Mouse (Mus musculus) adrenal gland, postnatal 36 days (tissue): ENCODE data around the gene Apol11b. TPM values are rescaled to one million over a fixed set of nuclear protein-coding genes. Genes with fewer than 3 reads are reported as not detected.
"Not testable (repeated sequence)": the region's sequence is repeated elsewhere in the genome, so short reads cannot be mapped to it uniquely, and the experiment has no call there.

ENCODE experiments used
- DNase-seq, 2 experiments: peaks; one replicate each; pipeline ENCODE4 v3.0.0; 2021; ENCODE audit warnings: mixed read lengths in 1 of 2
- long read RNA-seq, 2 experiments: library from polyadenylated mRNA; stranded (forward); transcript quantifications; one replicate each; pipeline ENCODE4 v2.0.0; 2021; ENCODE audit warnings: borderline sequencing depth in 2 of 2
- total RNA-seq, 2 experiments: library from RNA; stranded (reverse); gene quantifications; 2 replicates each; pipeline ENCODE4 v1.2.3; 2021

Gene Apol11b
- under 1 TPM; 0.33 to 0.83 TPM for total RNA-seq
- long read RNA-seq, experiment 1, partial matches to known transcripts = 0 of 1 reads
- long read RNA-seq, experiment 1, other reads (novel, unspliced or antisense) = 0 of 1 reads
- long read RNA-seq, experiment 2, partial matches to known transcripts = 0 of 1 reads
- long read RNA-seq, experiment 2, other reads (novel, unspliced or antisense) = 0 of 1 reads

DNA sequence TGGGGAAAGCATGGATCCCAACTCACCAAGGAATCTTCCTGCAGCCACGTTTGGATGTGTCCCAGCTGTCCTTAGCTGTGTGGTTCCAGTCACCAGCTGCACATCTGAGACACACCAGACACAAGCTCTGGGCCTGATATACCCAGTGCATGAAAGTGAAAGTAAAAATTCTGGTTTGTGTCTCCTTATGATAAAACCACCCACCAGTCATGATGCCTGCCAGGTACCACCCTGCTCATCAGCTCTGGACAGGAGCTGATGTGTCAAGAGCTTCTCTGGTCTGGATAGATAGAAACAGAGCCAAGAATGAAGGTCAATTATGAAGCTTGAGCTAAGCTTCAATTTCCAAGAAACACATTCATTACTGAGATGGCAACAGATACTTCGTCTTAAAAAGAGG lies at the start of gene Apol11b:
Gene Apol11b, minus strand, starts transcription at position 111 of the 400 bp plus-strand sequence.
- not testable (repeated sequence) for DNase-seq

DNA sequence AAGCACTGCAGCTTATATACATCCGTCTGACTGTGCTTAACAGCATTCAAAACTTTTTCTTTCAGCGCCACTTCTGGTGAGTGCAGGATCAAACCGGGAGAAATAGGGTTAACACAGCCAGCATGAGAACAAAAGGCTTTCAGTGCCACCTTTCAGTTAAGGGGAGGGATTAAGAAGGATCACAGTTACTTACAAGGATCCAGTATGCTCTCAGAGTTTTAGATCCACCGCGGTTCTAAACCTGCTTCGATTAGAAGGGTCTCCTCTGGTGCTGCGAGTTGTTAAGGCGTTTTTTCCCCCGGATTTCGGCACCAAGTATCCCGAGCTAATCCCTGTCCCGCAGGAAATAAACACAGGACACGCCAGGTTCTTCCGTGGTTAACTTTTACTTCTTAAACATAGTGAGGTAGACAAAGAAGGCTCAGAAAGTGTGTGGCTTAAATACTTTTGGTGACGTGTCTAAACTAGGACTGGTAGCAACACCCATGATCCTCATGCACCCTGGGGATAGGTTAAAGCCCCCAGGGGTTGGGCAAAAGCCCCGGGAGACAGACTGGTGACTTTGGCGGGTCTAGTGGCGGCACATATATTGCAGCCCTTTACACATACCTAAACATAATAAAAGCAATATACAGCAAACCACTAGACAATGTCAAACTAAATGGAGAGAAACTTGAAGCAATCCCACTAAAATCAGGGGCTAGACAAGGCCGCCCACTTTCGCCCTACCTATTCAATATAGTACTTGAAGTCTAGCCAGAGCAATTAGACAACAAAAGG lies 48.6 kb upstream of the Apol11b start:
- not testable (repeated sequence) for DNase-seq

DNA sequence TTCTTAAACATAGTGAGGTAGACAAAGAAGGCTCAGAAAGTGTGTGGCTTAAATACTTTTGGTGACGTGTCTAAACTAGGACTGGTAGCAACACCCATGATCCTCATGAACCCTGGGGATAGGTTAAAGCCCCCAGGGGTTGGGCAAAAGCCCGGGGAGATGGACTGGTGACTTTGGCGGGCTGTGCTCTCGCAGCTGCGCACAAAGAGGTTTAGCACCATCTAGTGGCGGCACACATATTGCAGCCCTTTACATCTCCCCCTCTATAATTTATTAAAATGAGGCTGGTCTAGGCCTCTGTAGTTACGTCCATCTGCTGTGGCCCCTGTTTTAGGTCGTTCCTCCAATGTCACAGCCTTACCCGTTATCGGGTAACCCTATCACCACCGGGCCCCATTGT lies 40.9 kb upstream of the Apol11b start:
- DNase-seq = peak; percentile 57 to 59

DNA sequence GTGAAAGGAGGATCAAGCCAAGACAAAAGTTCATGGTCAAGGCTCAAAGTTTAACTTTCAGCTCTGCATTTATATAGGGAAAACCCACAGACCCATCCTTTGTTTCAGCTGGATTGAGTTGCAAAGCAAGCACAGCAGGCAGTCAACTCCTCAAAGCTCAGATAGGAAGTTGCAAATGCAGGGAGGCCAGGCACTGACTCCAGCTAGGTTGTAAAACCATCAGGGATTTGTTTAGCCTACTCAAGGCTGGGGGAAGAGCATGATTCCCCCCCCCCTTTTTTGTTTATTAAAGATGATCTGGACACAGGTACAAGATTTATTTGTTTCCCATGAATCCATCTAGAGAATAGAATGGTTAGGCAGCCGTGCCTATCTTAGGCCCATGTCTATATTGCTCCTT lies 31.0 kb upstream of the Apol11b start:
- DNase-seq = not testable (repeated sequence)

DNA sequence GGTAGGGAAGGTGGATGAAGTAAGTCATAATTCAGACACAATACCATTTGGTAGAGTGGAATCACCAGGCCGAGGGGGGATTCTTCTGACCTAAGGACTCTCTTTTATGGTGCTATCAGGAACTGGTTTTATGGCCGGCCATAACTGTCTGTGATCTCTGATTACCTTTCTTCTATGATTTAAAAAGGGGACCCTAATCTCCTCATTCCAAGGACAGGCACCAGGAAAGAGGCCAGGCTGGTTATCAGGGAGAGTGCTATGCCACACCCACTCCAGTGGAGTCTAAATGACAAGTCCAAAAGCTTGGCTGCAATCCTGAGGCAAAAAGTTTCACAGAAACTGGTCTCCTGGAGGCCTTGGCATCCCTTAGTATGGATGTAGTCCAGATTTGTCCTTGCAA lies 18.8 kb upstream of the Apol11b start:
- DNase-seq = peak in 1 of 2 experiments; percentile 1

DNA sequence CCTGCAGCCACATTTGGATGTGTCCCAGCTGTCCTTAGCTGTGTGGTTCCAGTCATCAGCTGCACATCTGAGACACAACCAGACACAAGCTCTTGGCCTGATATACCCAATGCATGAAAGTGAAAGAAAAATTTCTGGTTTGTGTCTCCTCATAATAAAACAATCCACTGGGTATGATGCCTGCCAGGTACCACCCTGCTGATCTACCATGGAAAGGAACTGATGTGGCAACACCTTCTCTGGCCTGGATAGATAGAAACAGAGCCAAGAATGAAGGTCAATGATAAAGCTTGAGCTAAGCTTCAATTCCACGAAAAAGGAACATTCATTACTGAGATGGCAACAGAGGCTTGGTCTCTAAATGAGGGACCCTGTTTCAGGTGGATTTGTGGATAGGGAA lies 16.7 kb upstream of the Apol11b start:
- DNase-seq = not testable (repeated sequence)

DNA sequence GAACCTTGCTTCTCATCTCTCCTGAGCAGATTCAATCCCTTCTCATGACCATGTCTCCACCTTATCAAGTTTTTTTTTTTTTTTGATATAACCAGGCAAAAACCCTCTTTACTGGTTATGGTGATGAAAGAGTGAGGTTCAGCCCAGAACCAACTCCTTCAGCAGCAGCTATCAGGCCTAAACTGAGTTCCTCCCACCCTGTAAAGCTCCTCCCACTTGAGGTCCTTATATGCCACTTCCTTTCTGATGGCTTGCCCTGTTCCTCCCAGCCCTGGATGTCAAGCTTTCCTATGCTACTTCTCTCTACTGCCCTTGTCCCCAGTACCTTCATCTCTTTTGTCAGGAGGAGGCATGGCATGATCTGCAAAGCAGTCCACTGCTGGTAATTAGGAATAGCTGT lies 8.1 kb upstream of the Apol11b start:
- not testable (repeated sequence) for DNase-seq

DNA sequence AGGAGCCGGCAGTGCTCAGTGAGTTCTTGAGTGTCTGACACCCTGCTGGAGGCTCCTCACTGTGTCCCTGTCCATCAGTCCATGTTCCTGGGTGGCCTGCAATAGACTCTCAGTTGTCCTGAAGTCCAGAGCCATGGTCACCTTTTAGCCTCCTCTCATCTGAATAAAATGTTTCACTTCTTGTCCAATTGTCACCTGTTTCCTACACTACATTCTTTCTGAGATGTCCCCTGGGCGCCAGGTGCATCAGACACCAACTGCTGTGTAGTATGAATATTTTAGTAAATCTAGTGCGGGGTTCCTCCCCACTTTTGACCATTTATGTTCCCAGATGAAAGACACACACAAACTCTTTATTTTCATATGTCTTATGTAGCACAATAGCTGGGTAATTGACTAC lies 13.3 kb downstream of the Apol11b start:
- not testable (repeated sequence) for DNase-seq

DNA sequence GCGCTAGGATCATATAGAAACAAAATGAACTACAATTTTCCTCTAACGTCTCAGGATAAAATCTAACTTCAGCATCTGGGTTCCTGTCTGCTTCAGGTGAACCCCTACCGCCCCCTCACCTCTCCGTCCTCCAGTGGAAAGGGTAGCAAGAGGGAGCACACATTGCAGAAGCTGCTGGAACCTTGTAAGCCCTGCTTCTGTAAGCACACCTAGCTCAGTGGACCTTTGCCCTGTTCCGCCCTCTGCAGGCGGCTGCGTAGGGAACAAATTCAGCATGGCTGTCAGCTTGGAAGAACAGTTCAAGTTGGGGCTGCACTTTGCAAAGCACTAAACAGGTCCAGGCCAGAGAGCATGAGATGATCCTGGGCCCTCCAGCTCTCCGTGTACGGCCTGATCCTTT lies 14.4 kb downstream of the Apol11b start:
- not testable (repeated sequence) for DNase-seq

DNA sequence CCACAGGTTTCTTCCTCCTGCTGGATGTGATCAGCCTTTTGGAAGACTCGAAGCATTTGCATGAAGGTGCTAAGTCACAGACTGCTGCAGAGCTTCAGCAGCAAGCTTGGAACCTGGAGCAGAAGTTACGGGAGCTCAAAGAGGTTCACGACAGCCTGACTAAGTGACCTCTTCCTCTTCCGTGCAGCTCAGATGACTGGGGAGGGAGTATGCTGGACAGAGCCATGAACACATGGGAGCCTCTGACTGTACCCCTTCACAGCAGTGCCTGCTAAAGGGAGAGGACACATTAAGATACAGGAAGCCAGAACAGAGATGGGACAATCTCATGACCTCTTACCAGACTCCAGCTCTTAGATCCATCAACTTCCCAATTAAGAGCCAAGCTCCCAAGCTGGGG lies 16.6 kb downstream of the Apol11b start:
- not testable (repeated sequence) for DNase-seq

DNA sequence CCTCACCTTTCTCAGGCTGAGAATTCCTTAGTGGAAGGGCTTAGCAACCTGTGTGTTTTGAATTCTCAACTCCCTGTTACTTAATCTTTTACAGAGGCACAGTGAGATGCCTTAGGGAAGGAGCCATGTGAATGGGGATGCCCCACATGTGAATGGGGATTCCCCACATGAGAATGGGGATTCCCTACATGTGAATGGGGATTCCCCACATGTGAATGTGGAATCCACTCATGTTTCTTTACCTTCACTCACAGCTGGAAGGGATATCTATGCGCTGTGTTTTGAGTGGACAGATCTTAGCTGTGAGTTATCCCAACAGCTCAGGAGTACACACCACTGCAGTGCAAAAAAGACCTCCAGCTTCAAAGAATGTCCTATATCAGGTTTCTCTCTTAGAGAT lies 18.4 kb downstream of the Apol11b start:
- no peak for DNase-seq

DNA sequence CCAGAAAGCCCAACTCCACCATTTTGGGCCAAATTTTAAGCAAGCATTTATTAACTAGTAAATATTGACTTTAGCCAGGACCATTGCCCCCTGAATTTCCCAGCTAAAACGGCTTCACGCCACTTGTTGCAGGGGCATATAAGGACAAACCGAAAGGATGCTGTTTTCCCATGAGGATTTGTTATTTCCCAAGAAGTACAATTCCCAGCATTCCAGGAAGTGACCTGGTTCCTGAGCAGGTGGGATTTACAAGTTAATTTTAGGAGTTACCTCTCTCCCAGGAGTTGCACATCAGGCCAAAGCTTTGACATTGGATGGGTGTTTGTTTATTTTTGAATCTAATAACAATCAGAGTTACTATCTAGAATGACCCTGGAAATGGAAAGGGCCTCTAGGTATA lies 37.0 kb downstream of the Apol11b start:
- no peak for DNase-seq

DNA sequence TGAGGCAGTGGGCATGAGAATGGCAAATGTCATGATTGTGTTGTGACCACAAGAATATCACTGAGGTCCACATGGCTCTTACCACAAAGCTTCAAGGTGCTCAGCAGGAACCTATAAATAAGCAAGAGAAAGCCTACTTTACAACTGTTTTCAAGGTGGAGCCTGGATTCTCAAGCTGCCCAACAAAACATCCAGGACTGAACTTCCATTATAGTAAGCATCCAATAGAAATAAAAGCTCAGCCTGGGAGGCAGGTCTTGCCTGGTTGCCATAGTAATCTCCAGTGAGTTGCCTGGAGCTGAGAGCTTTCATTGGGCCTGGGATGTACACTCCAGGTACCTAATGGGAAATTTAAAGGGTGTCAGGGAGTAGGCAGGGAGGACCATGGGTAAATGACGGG lies 44.1 kb downstream of the Apol11b start, which contains the start of gene Gm36245:
Gene Gm36245, plus strand, starts transcription at position 301 of the 400 bp plus-strand sequence.
- no peak for DNase-seq

DNA sequence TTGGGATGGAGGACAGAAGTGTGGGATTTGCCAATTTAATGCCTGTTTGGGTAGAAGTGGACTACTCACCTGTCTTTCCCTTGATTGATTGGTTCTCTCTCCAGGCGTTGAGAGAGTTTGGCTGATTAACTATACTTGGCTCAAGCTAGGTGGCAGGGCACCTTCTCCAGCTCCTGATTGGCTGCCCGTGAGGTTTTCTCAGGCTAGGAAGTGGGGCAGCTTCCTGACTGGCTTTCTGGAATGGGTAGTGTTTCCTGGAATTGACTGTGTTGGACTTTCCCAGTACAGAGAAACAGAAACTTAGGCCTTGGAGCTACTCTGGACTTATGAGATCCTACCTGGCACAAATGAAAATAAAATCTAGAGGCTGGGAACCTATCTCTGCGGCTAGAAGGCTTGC lies 44.7 kb downstream of the Apol11b start:
- DNase-seq = peak; percentile 3 to 24

DNA sequence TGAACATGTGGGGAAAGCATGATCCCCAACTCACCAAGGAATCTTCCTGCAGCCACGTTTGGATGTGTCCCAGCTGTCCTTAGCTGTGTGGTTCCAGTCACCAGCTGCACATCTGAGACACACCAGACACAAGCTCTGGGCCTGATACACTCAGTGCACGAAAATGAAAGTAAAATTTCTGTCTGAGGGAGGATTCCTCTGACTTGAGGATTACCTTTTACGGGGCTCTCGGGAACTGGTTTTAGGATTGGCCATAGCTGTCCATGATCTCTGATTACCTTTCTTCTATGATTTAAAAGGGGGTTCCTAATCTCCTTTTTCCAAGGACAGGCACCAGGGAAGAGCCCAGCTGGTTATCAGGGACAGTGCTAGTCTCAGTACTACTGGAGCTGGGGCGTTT lies 47.1 kb downstream of the Apol11b start, which contains the start of gene Apol10b:
Gene Apol10b, minus strand, starts transcription at position 165 of the 400 bp plus-strand sequence.
- no peak for DNase-seq

DNA sequence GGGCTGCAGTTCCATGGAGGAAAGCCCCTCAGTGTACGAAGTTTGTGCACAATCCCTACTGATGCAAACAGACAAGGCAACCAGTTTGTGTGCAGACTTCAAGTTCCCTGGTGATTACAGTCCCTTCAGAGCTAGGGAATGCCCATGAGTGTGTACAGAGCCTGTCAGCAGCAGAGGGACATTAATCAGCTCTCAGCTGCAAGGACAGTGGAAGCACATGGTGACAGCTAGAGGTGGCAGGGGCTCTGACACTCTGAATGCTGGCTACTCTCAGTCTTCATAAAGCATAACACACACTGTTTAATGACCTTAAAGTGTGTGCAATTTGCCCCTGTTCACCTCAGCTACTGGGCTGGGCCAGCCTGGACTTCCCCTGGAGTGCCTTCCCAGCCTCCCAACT lies 49.5 kb downstream of the Apol11b start:
- no peak for DNase-seq

DNA sequence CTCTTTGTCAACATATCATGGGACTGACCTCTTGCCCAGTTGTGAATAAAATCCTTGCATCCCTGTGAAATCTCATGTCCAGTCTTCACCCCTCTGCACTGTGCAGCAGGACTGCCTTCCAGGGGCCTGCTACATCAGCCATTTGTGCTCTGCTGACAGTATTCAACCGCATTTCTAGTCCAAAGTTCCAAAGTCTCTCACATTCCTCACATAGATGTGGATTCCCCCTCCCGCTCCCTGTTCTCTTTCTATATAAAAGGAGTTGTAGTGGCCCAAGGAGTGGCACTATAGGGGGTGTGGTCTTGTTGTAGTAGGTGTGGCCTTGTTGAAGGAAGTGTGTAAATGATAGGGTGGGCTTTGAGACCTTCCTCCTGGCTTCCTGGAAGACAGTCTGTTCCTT lies 52.2 kb downstream of the Apol11b start:
- DNase-seq = no peak

DNA sequence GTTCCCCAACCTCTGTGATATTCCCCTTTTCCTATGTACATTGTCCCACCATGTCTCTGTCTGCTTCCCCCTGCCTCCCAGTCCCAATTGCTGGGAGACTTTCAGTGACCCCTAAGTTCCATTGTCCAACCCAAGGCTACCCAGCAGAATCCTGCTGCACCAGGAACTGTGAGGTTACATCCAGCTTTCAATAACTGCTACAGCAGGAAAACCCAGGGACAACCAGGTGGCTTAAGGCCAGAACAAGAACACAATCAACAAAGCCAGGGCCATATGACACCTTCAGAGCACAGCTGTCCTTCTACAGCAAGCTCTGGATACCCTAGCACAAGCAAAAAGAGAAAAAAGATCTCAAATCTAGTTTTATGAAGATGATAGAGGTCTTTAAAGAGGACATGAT lies 54.1 kb downstream of the Apol11b start:
- DNase-seq = no peak

DNA sequence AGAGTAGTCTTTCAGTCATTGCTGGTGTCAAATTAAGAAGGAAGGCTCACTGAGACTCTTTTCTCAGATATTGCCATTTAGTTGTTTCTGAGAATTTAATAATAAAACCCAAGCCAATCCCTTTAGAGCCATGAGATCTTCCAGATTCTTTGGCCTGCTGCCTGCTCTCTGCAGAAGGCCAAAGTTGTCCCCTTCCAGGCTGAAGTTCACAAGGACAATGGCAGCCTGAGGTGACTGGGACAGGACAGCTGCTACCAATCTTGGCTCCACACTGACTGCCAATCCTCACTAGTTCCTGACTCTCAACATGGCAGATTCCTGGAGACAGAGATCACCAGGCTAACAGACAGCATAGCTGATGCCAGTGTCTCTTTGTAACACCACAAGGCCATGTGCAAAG lies 56.1 kb downstream of the Apol11b start:
- DNase-seq = peak; percentile 36 to 37
